Mouse (Mus musculus) lung, embryonic 14.5 days (tissue): Measurements from ENCODE around the gene Tbcd. TPM values are rescaled to one million over a fixed set of nuclear protein-coding genes. Genes with fewer than 3 reads are reported as not detected.

Experiments
- ATAC-seq: fragments of 200-750 bp; cut with Nextera tagmentation; 2 replicates; pipeline ENCODE4 v1.8.0; 2017; ENCODE audit warnings: mild to moderate bottlenecking, moderate TSS enrichment, moderate library complexity; ENCODE audit not compliant: insufficient read depth
- DNase-seq: peaks from one replicate; pipeline ENCODE4 v3.0.0-alpha.2; 2015
- H3K27ac ChIP-seq: fragments of 300-500 bp; sonication (generic); 2 replicates; pipeline ENCODE4 v1.5.1; 2014; ENCODE audit warnings: low read depth, mild to moderate bottlenecking, moderate library complexity
- H3K27me3 ChIP-seq: fragments of 300-500 bp; sonication (generic); 2 replicates; pipeline ENCODE4 v1.6.1; 2014; ENCODE audit warnings: low read length, control low read depth; ENCODE audit not compliant: insufficient read depth
- H3K36me3 ChIP-seq: fragments of 300-500 bp; sonication (generic); 2 replicates; pipeline ENCODE4 v1.6.1; 2014; ENCODE audit warnings: control low read depth; ENCODE audit not compliant: insufficient read depth
- H3K4me1 ChIP-seq: fragments of 300-500 bp; sonication (generic); 2 replicates; pipeline ENCODE4 v1.6.1; 2014; ENCODE audit warnings: antibody characterized with exemption, control low read depth; ENCODE audit not compliant: insufficient read depth
- H3K4me2 ChIP-seq: fragments of 300-500 bp; sonication (generic); 2 replicates; pipeline ENCODE4 v1.6.1; 2014; ENCODE audit warnings: mild to moderate bottlenecking
- H3K4me3 ChIP-seq: fragments of 300-500 bp; sonication (generic); 2 replicates; pipeline ENCODE4 v1.5.1; 2014; ENCODE audit warnings: low read depth, low read length
- H3K9ac ChIP-seq: fragments of 300-500 bp; sonication (generic); 2 replicates; pipeline ENCODE4 v1.6.1; 2014
- H3K9me3 ChIP-seq: fragments of 300-500 bp; sonication (generic); 2 replicates; pipeline ENCODE4 v1.6.1; 2016; ENCODE audit warnings: low read depth, low read length, control low read depth
- CTCF ChIP-seq: IDR thresholded peaks from 2 replicates; pipeline ENCODE4 v1.5.1; 2016; ENCODE audit warnings: antibody characterized with exemption, low read depth
- WGBS: fragments of 180-500 bp; shearing (Covaris S2); extraction: QIAGEN DNeasy Blood & Tissue Kit; methylation state at CpG from one replicate; pipeline ENCODE4 v1.1.7; 2014; 5-methylcytosine and 5-hydroxymethylcytosine counted together
- polyA plus RNA-seq: library from polyadenylated mRNA; unstranded; fragments of >200 nt; fragmentation: Nextera tagmentation; extraction: Ambion mirVana; gene quantifications from 2 replicates; pipeline ENCODE4 v1.2.1, GENCODE M21; 2014

Tbcd gene
- polyA plus RNA-seq, 1 experiment from 2014 or later = 41.3 TPM

DNA sequence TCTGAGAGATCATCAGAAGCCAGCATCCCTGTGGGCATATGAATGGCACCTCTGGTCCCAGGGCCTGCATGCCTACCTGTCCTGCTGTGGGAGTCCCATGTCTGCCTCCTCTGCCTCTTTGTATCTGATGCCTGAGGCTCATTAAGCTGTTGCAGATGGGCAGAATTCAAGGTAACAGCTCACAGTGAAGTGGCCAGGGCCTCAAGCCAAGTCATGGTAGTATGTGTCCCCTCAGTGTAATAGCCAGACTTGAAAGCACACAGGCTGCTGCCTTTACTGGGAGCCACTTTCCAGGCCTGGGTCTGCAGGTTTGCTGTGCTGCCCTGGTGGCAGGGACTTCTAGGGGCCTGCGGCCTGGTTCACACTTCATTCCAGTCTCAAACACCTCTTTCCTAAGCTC lies 165.6 kb downstream of the Tbcd start:
- DNase-seq (no peak), ATAC-seq (no peak)
- no peaks in the 10 kb centered on the region for H3K9me3 ChIP-seq
- H3K27ac ChIP-seq = no peak overlapping the region
- no peak overlapping the region for H3K9ac ChIP-seq
- no peaks in the 10 kb centered on the region for H3K4me1 ChIP-seq
- TF ChIP-seq CTCF = no peak
- no peak overlapping the region for H3K4me3 ChIP-seq
- no peak overlapping the region for H3K4me2 ChIP-seq
- H3K36me3 ChIP-seq = peaks cover 44% of the 10 kb centered on the region
- WGBS = 69% methylated on average over 1 of the region's 1 CpGs
- H3K27me3 ChIP-seq = no peaks in the 10 kb centered on the region

DNA sequence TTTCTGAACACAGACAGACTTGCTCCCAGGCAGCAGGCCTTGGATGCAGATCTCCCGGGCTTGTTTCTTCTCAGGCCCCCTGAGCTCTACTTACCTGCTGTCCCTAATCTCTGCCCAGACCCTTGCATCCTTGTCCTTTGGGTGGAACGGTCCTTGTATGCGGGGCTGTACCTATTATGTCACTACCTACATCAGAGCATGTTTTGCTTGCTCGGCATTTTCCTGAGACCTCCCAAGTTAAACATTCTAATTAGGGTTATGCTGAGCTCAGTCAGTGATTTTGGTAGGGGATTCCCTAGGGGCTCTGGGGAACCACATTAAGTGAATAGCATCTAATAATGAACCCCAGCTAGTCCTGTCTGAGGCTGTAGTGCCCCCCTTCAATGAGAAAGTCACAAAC lies 173.3 kb downstream of the Tbcd start:
- no peak for TF ChIP-seq CTCF
- H3K27me3 ChIP-seq = no peaks in the 10 kb centered on the region
- no peak overlapping the region for H3K4me2 ChIP-seq
- no peak overlapping the region for H3K9ac ChIP-seq
- no peaks in the 10 kb centered on the region for H3K4me1 ChIP-seq
- DNase-seq (no peak), ATAC-seq (no peak)
- H3K9me3 ChIP-seq = no peaks in the 10 kb centered on the region
- 85% methylated on average over 4 of the region's 4 CpGs for WGBS
- no peak overlapping the region for H3K27ac ChIP-seq
- peaks cover 44% of the 10 kb centered on the region for H3K36me3 ChIP-seq
- no peak overlapping the region for H3K4me3 ChIP-seq

DNA sequence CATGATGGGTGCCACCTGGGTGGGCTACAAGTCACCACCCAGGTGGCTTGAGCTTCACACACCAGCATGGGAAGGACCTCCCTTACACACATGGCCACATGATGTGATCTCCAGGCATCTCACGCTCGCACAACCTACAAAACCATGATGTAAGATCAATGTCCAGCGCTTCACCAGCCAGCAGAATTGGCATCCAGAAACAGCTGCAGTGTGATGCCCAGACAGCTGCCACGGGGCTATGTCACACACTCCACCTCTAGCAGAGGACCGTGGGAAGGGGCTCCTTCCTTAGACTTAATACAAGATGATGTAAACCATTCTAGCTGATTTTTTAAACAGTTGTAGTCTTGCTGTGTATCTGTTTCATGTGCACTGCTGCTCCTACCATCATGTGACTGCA lies 175.8 kb downstream of the Tbcd start:
- Histone ChIP-seq H3K4me2 (no peak overlapping the region), H3K9ac (no peak overlapping the region), H3K4me3 (no peak overlapping the region), H3K27ac (no peak overlapping the region), H3K4me1 (no peaks in the 10 kb centered on the region), H3K27me3 (no peaks in the 10 kb centered on the region), H3K36me3 (peaks cover 35% of the 10 kb centered on the region), H3K9me3 (no peaks in the 10 kb centered on the region)
- no peak for DNase-seq
- no peak for ATAC-seq
- TF ChIP-seq CTCF = no peak
- 70% methylated on average over 5 of the region's 5 CpGs for WGBS

DNA sequence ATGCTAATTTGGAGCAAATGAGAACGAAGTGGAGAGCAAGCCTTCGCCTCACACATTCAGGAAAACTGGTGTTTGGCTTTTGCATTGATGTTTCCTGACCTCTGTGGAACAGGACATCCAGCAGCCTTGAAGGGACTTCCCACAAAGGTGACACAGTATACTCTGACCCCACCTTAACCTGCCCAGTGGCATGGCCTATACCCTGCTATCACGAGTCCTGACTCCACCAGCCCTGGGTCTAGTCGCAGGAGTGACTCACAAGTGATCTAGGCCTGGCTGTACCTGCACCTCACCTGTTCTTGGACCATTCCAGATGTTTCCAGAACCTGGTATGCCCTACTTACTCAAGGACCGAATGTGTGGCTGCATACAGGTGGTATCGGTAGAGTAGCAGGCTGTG lies 177.8 kb downstream of the Tbcd start:
- no peak for ATAC-seq
- WGBS = 84% methylated on average over 6 of the region's 6 CpGs
- Histone ChIP-seq H3K9ac (no peak overlapping the region), H3K36me3 (peaks cover 15% of the 10 kb centered on the region; the same call in 1 of the 2 replicates), H3K4me3 (no peak overlapping the region), H3K9me3 (no peaks in the 10 kb centered on the region), H3K4me2 (no peak overlapping the region), H3K27ac (no peak overlapping the region), H3K27me3 (no peaks in the 10 kb centered on the region), H3K4me1 (no peaks in the 10 kb centered on the region)
- no peak for TF ChIP-seq CTCF
- no peak for DNase-seq

DNA sequence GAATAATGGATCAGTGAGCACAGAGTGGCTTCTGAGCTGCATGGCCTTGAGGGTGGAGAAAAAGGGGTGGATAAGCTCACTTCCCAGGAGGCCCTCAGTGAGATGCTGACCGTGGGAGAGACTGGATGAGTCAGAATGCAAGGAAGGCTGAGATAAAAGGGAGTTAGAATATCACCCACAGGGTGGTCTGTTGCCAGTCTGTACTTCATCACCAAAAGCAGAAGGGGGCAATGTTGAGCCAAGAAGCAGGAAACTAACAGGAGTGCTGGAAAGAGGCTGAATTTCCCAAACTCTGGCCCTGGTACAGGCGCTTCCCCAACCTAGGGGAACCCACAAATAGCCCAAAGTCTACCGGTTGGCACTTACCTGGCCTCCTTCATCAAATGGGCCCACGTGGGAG lies 178.7 kb downstream of the Tbcd start:
- TF ChIP-seq CTCF = peak; percentile 57
- no peak for ATAC-seq

DNA sequence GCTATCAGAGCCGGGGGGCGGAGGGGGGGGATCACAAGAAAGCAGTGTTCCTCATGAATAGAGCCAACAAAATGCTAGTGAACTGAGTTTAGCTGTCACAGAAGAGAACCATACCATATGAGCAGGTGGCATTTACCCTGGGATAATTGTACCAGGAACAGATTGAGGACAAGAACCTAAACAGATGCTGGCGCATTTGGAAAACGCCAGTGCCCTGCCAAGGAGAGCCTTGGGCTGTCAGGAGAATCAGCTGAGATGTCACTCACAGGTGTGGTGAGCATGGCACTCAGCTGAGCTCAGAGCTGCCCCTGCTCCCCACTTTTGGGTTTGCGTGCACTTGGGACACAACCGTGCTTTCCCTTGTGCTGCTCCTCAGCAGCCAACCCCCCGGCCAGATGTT lies 179.7 kb downstream of the Tbcd start:
- H3K9me3 ChIP-seq = no peaks in the 10 kb centered on the region
- no peaks in the 10 kb centered on the region for H3K4me1 ChIP-seq
- DNase-seq (no peak), ATAC-seq (no peak)
- TF ChIP-seq CTCF = no peak
- no peak overlapping the region for H3K4me3 ChIP-seq
- H3K36me3 ChIP-seq = peaks cover 15% of the 10 kb centered on the region; the same call in 1 of the 2 replicates
- H3K9ac ChIP-seq = no peak overlapping the region
- 90% methylated on average over 7 of the region's 7 CpGs for WGBS
- H3K27ac ChIP-seq = no peak overlapping the region
- H3K27me3 ChIP-seq = no peaks in the 10 kb centered on the region
- H3K4me2 ChIP-seq = no peak overlapping the region

More for the DNA sequence above, 178.7 kb downstream of the Tbcd start:
- H3K27ac ChIP-seq = no peak overlapping the region
- H3K36me3 ChIP-seq = peaks cover 15% of the 10 kb centered on the region; the same call in 1 of the 2 replicates
- no peak overlapping the region for H3K4me2 ChIP-seq
- no peak overlapping the region for H3K9ac ChIP-seq
- H3K4me1 ChIP-seq = no peaks in the 10 kb centered on the region
- 76% methylated on average over 4 of the region's 4 CpGs for WGBS
- H3K27me3 ChIP-seq = no peaks in the 10 kb centered on the region
- no peak overlapping the region for H3K4me3 ChIP-seq
- peak; percentile 12 for DNase-seq
- H3K9me3 ChIP-seq = no peaks in the 10 kb centered on the region

DNA sequence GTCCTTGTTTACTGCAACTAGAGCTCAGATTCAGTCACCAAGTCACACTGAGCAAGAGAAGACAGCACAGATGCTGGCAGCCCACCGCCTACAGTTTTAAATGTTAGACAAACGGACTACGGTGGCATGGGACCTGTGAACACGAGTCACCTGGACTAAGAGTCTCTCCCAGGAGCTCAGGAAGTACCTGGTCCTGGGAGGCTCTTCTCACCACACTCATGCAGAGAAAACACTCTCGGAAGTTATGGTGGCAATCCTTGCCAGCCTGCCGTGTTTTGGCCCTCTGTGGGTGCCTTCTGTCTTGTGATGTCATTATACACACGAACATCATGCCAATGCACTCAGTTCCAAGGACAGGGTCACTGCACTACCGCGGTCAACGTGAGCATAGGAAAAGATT lies 184.9 kb downstream of the Tbcd start:
- no peak overlapping the region for H3K9ac ChIP-seq
- H3K27ac ChIP-seq = no peak overlapping the region
- H3K4me3 ChIP-seq = no peak overlapping the region
- H3K4me2 ChIP-seq = no peak overlapping the region
- peaks cover 12% of the 10 kb centered on the region for H3K36me3 ChIP-seq
- H3K27me3 ChIP-seq = no peaks in the 10 kb centered on the region
- no peak for ATAC-seq
- DNase-seq = no peak
- 86% methylated on average over 10 of the region's 10 CpGs for WGBS
- no peaks in the 10 kb centered on the region for H3K9me3 ChIP-seq
- TF ChIP-seq CTCF = no peak
- no peaks in the 10 kb centered on the region for H3K4me1 ChIP-seq

DNA sequence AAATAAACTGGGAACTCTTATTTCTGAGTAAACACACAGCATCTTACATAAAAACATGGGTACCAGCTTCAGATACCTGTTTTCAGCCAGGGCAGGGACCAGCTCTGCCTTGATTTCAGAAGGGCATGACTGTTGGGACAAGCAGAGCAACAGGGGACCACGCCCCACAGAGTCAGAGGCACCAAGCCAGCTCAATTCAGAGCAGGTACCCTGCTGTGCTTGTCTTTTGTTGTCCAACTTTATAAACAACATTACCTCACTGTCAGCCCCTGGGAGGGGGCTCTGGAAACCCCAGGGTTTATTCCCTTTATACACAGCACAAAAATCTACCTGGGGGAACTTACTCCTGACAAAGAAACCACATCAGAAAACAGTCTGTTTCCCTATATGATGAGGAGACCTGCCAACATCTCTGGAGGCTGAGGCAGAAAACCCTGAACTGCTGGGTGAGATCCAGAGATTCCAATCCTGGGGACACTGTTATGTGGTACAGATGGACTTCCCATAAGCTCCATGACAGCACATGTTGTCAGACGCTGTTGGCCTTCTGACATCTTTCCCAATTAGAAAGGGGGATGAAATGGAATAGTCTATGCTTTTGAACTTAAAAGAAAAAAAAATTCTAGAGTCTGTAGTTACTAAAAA lies 189.9 kb downstream of the Tbcd start:
- 82% methylated on average over 2 of the region's 2 CpGs for WGBS
- ATAC-seq = no peak
- no peaks in the 10 kb centered on the region for H3K4me1 ChIP-seq

More for the DNA sequence above, 189.9 kb downstream of the Tbcd start:
- no peak for DNase-seq
- H3K4me2 ChIP-seq = no peak overlapping the region
- no peaks in the 10 kb centered on the region for H3K9me3 ChIP-seq
- H3K27me3 ChIP-seq = no peaks in the 10 kb centered on the region
- no peak overlapping the region for H3K9ac ChIP-seq
- H3K27ac ChIP-seq = no peak overlapping the region
- H3K36me3 ChIP-seq = peaks cover 18% of the 10 kb centered on the region
- H3K4me3 ChIP-seq = no peak overlapping the region
- no peak for TF ChIP-seq CTCF
